Mouse (Mus musculus): ENCODE data around the gene Ccdc159. TPM values are rescaled to one million over a fixed set of nuclear protein-coding genes. Genes with fewer than 3 reads are reported as not detected.

Gene Ccdc159
- 2.4 and 3.0 TPM in 2 replicates for polyA plus RNA-seq (2014; fragmentation: Nextera tagmentation; extraction: Ambion mirVana)

DNA sequence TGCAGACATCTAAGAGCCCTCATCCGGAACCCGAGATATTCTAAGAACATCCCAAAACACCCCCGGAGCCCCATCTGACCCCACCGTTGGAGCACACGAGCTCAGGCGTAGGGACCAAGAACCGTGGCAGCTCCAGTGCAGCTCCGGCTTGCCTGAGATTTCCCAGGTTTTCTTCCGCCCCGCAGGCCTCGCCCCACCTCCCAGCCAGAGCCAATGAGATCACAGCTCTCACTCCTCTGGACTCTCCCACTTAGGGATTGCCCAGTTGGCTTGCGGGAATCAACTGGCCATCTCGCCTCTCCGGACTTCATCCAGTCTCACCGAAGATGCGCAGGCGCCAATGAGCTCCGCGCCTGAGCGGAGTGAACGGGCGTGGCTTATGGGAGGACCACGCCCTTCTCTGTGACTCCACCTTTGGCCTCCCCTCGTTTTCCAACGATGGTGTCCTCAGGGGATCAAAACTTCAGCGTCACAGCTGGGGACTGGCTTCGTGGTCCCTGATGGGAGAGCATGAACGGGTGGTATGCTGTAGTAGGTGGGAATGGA lies at the start of gene Ccdc159, which contains the start of gene Tmem205:
Gene Ccdc159, plus strand, starts transcription at position 264 of the 546 bp plus-strand sequence.
Gene Tmem205, minus strand, starts transcription at position 349 of the 546 bp plus-strand sequence.
- H3K27me3 ChIP-seq (ENCODE audit: control insufficient read depth, insufficient read depth, low read length): no peaks in the 10 kb centered on the region
- H3K36me3 ChIP-seq (ENCODE audit: control insufficient read depth, insufficient read depth, low read length): no peaks in the 10 kb centered on the region
- peak within 1 kb of the TSS; percentile 73 for H3K9ac ChIP-seq (ENCODE audit: low read length)
- no peaks in the 10 kb centered on the region for H3K9me3 ChIP-seq (ENCODE audit: control insufficient read depth, low read length)
- WGBS: under 1% methylated on average over 28 of the region's 28 CpGs
- H3K4me3 ChIP-seq (ENCODE audit: control insufficient read depth in 1 of 2, insufficient read depth in 1 of 2, low read depth in 1 of 2, low read length in 2 of 2): peak within 1 kb of the TSS; percentile 46 to 48
- ATAC-seq (ENCODE audit: insufficient number of reproducible peaks, insufficient read depth, low FRiP score, low read depth): peak; percentile 92
- H3K27ac ChIP-seq (replicated peaks in 1 of 2; ENCODE audit: control insufficient read depth in 1 of 2, insufficient read depth in 1 of 2, low read depth in 2 of 2, low read length in 2 of 2): peak within 1 kb of the TSS; percentile 55 to 56
- peak within 1 kb of the TSS; percentile 72 for H3K4me2 ChIP-seq (ENCODE audit: low read length)
- peaks cover 16 to 24% of the 10 kb centered on the region in 2 experiments for H3K4me1 ChIP-seq (ENCODE audit: control insufficient read depth in 2 of 2, insufficient read depth in 2 of 2, low read length in 2 of 2)

DNA sequence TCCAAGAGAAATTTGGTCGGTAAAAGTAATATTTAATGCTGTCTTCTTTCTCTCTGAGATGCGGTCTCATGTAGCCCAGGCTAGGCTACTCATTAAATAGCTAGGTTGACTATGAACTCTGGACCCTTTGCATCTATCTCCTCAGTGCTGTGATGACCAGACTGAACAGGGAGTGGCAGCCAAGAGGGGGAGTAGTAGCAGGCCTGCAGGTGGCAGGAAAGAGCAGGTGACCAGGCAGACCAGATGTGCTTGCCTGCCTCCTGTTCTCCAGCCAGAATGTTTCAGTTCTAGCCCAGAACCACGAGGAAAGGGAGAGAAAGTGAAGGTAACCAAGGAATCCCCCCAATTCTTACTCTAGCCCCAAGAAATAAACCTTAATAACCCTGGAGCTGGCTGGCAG lies 38.0 kb upstream of the Ccdc159 start:
- no peak for ATAC-seq (ENCODE audit: insufficient number of reproducible peaks, insufficient read depth, low FRiP score, low read depth)
- Histone ChIP-seq H3K4me3 (ENCODE audit: control insufficient read depth in 1 of 2, insufficient read depth in 1 of 2, low read depth in 1 of 2, low read length in 2 of 2) (no peak overlapping the region), H3K36me3 (ENCODE audit: control insufficient read depth, insufficient read depth, low read length) (no peaks in the 10 kb centered on the region), H3K4me1 (ENCODE audit: control insufficient read depth in 2 of 2, insufficient read depth in 2 of 2, low read length in 2 of 2) (no peaks in the 10 kb centered on the region), H3K27me3 (ENCODE audit: control insufficient read depth, insufficient read depth, low read length) (no peaks in the 10 kb centered on the region), H3K27ac (replicated peaks in 1 of 2; ENCODE audit: control insufficient read depth in 1 of 2, insufficient read depth in 1 of 2, low read depth in 2 of 2, low read length in 2 of 2) (no peak overlapping the region), H3K9me3 (ENCODE audit: control insufficient read depth, low read length) (no peaks in the 10 kb centered on the region), H3K4me2 (ENCODE audit: low read length) (no peak overlapping the region), H3K9ac (ENCODE audit: low read length) (no peak overlapping the region)
- 62% methylated on average over 3 of the region's 3 CpGs for WGBS

DNA sequence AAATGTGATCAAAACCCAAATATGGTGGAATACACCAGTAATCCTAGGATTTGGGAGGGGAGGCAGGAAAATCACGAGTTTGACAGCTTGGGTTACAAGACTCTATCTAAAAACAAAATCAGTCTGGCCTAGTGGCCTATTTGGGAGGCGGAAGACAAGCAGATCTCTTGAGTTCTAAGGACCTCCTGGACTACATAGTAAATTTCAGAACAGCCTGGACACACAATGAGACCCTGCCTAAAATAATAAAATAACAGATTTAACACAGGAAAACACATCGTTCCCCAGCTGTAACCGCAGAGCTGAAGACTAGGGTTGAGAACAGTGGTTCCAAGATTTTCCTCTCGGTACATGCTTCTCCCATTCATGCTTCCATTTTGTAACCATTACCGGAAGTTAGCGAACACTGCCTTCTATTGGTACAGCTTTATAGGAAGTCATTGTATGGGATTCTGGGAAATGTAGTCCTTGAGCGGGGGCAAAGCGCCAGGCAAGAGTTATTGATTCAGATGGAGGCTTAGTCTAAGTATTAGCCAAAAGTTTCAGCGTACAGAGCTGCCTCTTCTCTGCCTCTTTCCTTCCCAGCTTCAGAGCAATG lies 25.9 kb upstream of the Ccdc159 start:
- H3K9ac ChIP-seq (ENCODE audit: low read length): peak overlapping the region; percentile 21; the same call in 1 of the 2 replicates
- H3K4me1 ChIP-seq (ENCODE audit: control insufficient read depth in 2 of 2, insufficient read depth in 2 of 2, low read length in 2 of 2): no peaks in the 10 kb centered on the region
- WGBS: 13% methylated on average over 10 of the region's 10 CpGs
- H3K4me3 ChIP-seq (ENCODE audit: control insufficient read depth in 1 of 2, insufficient read depth in 1 of 2, low read depth in 1 of 2, low read length in 2 of 2): peak overlapping the region; percentile 40 to 43
- no peaks in the 10 kb centered on the region for H3K27me3 ChIP-seq (ENCODE audit: control insufficient read depth, insufficient read depth, low read length)
- no peaks in the 10 kb centered on the region for H3K36me3 ChIP-seq (ENCODE audit: control insufficient read depth, insufficient read depth, low read length)
- no peak overlapping the region for H3K27ac ChIP-seq (replicated peaks in 1 of 2; ENCODE audit: control insufficient read depth in 1 of 2, insufficient read depth in 1 of 2, low read depth in 2 of 2, low read length in 2 of 2)
- no peaks in the 10 kb centered on the region for H3K9me3 ChIP-seq (ENCODE audit: control insufficient read depth, low read length)
- peak overlapping the region; percentile 64 for H3K4me2 ChIP-seq (ENCODE audit: low read length)
- ATAC-seq (ENCODE audit: insufficient number of reproducible peaks, insufficient read depth, low FRiP score, low read depth): no peak

DNA sequence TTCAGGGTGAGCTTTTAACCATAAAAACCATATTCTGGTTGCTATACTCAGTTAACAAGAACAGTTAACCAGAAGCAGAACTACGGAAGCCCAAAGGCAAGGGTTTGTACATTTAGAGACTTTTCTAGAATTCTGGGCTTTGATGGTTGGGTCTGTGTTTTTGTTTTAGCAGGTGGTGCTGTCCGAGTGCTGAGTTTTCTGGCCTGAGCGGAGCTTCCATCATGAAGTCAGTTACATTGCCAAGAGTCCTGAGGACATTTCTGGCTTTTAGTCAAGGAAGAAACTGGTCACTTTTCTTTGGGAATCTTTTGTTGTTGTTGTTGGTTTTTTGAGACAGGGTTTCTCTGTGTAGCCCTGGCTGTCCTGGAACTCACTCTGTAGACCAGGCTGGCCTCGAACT lies 23.2 kb upstream of the Ccdc159 start:
- no peak overlapping the region for H3K9ac ChIP-seq (ENCODE audit: low read length)
- WGBS: 77% methylated on average over 4 of the region's 4 CpGs
- no peak for ATAC-seq (ENCODE audit: insufficient number of reproducible peaks, insufficient read depth, low FRiP score, low read depth)
- no peaks in the 10 kb centered on the region for H3K27me3 ChIP-seq (ENCODE audit: control insufficient read depth, insufficient read depth, low read length)
- no peak overlapping the region for H3K4me2 ChIP-seq (ENCODE audit: low read length)
- no peak overlapping the region for H3K27ac ChIP-seq (replicated peaks in 1 of 2; ENCODE audit: control insufficient read depth in 1 of 2, insufficient read depth in 1 of 2, low read depth in 2 of 2, low read length in 2 of 2)
- no peak overlapping the region for H3K4me3 ChIP-seq (ENCODE audit: control insufficient read depth in 1 of 2, insufficient read depth in 1 of 2, low read depth in 1 of 2, low read length in 2 of 2)
- no peaks in the 10 kb centered on the region for H3K4me1 ChIP-seq (ENCODE audit: control insufficient read depth in 2 of 2, insufficient read depth in 2 of 2, low read length in 2 of 2)
- no peaks in the 10 kb centered on the region for H3K36me3 ChIP-seq (ENCODE audit: control insufficient read depth, insufficient read depth, low read length)
- H3K9me3 ChIP-seq (ENCODE audit: control insufficient read depth, low read length): no peaks in the 10 kb centered on the region

DNA sequence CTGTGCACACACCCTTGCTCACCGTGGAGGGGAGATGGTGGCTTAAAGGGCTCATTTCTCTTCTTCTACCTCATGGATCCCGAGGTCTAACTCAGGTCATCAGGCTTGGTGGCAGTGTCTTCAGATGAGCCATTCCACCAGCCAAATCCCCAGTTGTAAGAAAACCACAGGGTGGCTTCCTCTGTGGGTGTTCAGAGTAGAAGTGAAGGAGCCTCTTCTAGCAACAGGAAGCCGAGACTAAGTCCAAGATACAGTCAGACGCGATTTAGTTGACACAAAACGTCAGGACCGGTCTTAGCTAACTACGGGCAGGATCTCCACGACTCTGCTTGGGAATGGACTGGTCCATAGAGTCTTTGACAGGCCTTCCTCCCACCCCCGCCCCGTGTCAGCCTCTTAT lies 19.1 kb upstream of the Ccdc159 start:
- Histone ChIP-seq H3K9me3 (ENCODE audit: control insufficient read depth, low read length) (no peaks in the 10 kb centered on the region), H3K9ac (ENCODE audit: low read length) (no peak overlapping the region), H3K4me2 (ENCODE audit: low read length) (no peak overlapping the region), H3K27me3 (ENCODE audit: control insufficient read depth, insufficient read depth, low read length) (0 out of 2 replicates have a peak, but pooled peaks cover 2% of the 10 kb centered on the region), H3K4me3 (ENCODE audit: control insufficient read depth in 1 of 2, insufficient read depth in 1 of 2, low read depth in 1 of 2, low read length in 2 of 2) (no peak overlapping the region), H3K36me3 (ENCODE audit: control insufficient read depth, insufficient read depth, low read length) (no peaks in the 10 kb centered on the region), H3K27ac (replicated peaks in 1 of 2; ENCODE audit: control insufficient read depth in 1 of 2, insufficient read depth in 1 of 2, low read depth in 2 of 2, low read length in 2 of 2) (no peak overlapping the region), H3K4me1 (ENCODE audit: control insufficient read depth in 2 of 2, insufficient read depth in 2 of 2, low read length in 2 of 2) (no peaks in the 10 kb centered on the region)
- WGBS: 65% methylated on average over 11 of the region's 11 CpGs
- no peak for ATAC-seq (ENCODE audit: insufficient number of reproducible peaks, insufficient read depth, low FRiP score, low read depth)

DNA sequence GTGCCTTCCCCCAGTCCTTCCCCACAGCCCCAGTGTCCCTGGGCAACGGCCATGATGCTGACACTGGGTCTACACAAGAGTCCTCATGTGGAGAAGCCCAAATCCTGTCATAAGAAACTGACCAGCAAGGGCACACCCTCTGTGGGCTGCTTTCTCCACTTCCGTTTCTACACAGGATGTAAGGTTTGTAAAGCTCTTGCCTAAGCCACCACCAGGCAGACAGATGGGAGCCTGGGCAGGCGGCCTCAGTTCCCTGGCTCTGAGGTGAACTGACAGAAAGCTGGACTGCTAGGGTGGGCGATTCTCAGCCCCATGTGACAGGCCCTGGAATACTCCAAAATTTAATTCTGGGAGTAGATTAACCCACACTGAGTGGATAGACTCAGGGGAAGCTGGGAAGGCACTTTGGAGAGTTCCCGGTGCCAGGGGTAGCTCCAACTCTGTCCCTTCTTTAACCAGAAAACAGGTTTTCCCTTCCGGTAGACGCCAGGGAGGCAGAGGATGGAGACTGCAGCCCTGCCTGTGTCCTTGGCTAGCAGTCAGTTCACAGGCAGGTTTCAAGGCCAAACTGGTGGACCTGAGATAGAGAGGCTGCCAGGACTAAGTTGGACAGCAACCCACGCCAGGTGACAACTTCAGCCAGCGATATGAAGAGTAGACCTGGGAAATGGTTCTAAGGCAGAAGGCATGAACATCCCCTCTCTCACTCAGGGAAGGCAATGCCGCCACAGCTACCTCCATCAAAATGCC lies 17.6 kb upstream of the Ccdc159 start:
- Histone ChIP-seq H3K4me1 (ENCODE audit: control insufficient read depth in 2 of 2, insufficient read depth in 2 of 2, low read length in 2 of 2) (no peaks in the 10 kb centered on the region), H3K4me2 (ENCODE audit: low read length) (no peak overlapping the region), H3K9me3 (ENCODE audit: control insufficient read depth, low read length) (no peaks in the 10 kb centered on the region), H3K27me3 (ENCODE audit: control insufficient read depth, insufficient read depth, low read length) (0 out of 2 replicates have a peak, but pooled peaks cover 2% of the 10 kb centered on the region), H3K9ac (ENCODE audit: low read length) (no peak overlapping the region), H3K4me3 (ENCODE audit: control insufficient read depth in 1 of 2, insufficient read depth in 1 of 2, low read depth in 1 of 2, low read length in 2 of 2) (no peak overlapping the region), H3K36me3 (ENCODE audit: control insufficient read depth, insufficient read depth, low read length) (0 out of 2 replicates have a peak, but pooled peaks cover 1% of the 10 kb centered on the region), H3K27ac (replicated peaks in 1 of 2; ENCODE audit: control insufficient read depth in 1 of 2, insufficient read depth in 1 of 2, low read depth in 2 of 2, low read length in 2 of 2) (no peak overlapping the region)
- 65% methylated on average over 10 of the region's 10 CpGs for whole genome bisulfite sequencing
- ATAC-seq (ENCODE audit: insufficient number of reproducible peaks, insufficient read depth, low FRiP score, low read depth): no peak

DNA sequence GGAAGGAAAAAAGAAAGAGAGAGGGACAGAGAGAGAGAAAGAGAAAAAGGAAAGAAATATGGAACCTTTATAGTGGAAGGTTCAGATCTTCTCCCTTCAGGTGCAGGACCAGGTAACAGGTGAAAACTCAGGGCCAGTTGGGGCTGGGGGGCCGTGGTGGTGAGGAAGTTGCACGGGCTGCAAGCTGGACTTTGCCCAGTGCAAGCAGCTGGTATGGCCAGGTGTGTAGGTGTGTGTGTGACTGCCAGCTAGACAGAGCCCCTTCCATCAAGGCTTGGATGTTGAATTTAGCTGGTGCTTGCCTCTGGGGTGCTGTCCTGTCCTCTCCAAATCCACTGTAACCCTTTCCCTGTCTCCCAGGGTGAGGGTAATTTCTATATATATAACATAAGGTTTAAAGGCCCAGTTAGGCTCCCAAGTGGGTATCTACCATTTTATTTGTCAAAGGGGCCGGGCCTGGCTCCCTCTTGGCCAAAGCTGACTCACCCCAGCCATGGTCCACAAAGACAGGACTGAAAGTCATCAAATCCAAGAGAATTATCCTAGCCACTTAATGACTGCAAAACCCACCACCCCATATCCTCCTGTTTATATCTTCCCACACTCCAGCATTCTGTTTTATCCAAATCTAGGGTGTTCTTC lies 10.3 kb upstream of the Ccdc159 start:
- H3K36me3 ChIP-seq (ENCODE audit: control insufficient read depth, insufficient read depth, low read length): 0 out of 2 replicates have a peak, but pooled peaks cover 4% of the 10 kb centered on the region
- peaks cover 0 to 4% of the 10 kb centered on the region in 2 experiments; a peak in 1 of 4 replicates for H3K4me1 ChIP-seq (ENCODE audit: control insufficient read depth in 2 of 2, insufficient read depth in 2 of 2, low read length in 2 of 2)
- no peaks in the 10 kb centered on the region for H3K27me3 ChIP-seq (ENCODE audit: control insufficient read depth, insufficient read depth, low read length)
- H3K4me2 ChIP-seq (ENCODE audit: low read length): peak overlapping the region; percentile 99
- no peak for ATAC-seq (ENCODE audit: insufficient number of reproducible peaks, insufficient read depth, low FRiP score, low read depth)
- H3K9me3 ChIP-seq (ENCODE audit: control insufficient read depth, low read length): no peaks in the 10 kb centered on the region
- no peak overlapping the region for H3K27ac ChIP-seq (replicated peaks in 1 of 2; ENCODE audit: control insufficient read depth in 1 of 2, insufficient read depth in 1 of 2, low read depth in 2 of 2, low read length in 2 of 2)
- peak overlapping the region; percentile 75 for H3K9ac ChIP-seq (ENCODE audit: low read length)
- H3K4me3 ChIP-seq (ENCODE audit: control insufficient read depth in 1 of 2, insufficient read depth in 1 of 2, low read depth in 1 of 2, low read length in 2 of 2): peak overlapping the region; percentile 62 to 69
- WGBS: 78% methylated on average over 3 of the region's 3 CpGs

All from heart, embryonic 14.5 days (tissue).